Mouse (Mus musculus) activated CD4-positive, CD25-positive, alpha-beta regulatory T cell, adult 4 months (primary cell): Measurements from ENCODE around the gene Foxa3. TPM values are rescaled to one million over a fixed set of nuclear protein-coding genes. Genes with fewer than 3 reads are reported as not detected.
"Not testable (repeated sequence)": the region's sequence is repeated elsewhere in the genome, so short reads cannot be mapped to it uniquely, and the experiment has no call there.

Source experiments
- ATAC-seq: one replicate; pipeline ENCODE4 v1.8.0; 2017
- polyA plus RNA-seq, 2 experiments: library from polyadenylated mRNA; unstranded; fragments of 100-300 nt; shearing (Covaris generic); gene quantifications; one replicate each; pipeline ENCODE4 v1.2.1; 2017

The Foxa3 gene
- under 1 TPM in 1 of 2 experiments, not detected in 1; 0.16 TPM for polyA plus RNA-seq

DNA sequence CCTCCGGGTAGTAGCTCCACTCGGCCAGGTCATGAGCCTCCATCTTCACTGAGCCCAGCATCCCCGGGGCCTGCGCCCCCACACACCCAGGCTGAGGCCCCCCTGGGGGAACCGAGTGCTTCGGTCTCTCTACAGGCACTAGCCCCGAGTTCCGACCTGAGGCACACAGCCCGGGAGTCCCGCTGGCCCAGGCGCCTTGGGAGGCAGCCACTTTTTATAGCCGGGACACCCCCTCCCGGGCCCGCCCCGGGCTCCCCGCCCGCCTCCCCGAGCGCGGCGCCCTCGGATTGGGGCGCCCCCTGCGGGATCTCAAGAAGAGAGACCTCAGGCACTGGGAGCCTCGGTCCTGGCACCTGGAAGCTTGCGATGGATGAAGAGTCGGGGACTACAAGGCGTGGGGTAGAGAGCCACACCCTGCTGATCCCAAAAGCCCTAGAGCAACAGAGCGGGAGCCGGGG is at the start of gene Foxa3:
Gene Foxa3 (minus strand): TSS at position 182 of the 458 bp plus-strand sequence.
- no peak for ATAC-seq

DNA sequence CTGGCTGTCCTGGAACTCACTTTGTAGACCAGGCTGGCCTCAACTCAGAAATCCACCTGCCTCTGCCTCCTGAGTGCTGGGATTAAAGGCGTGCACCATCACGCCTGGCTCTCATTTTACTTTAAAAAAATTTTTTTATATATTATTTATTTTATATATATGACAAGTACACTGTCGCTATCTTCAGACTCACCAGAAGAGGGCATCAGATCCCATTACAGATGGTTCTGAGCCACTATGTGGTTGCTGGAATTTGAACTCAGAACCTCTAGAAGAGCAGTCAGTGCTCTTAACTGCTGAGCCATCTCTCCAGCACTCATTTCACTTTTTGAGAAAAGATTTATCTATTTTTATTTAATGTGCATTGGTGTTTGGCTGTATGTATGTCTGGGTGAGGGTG is 47.7 kb upstream of the Foxa3 start:
- ATAC-seq: not testable (repeated sequence)

DNA sequence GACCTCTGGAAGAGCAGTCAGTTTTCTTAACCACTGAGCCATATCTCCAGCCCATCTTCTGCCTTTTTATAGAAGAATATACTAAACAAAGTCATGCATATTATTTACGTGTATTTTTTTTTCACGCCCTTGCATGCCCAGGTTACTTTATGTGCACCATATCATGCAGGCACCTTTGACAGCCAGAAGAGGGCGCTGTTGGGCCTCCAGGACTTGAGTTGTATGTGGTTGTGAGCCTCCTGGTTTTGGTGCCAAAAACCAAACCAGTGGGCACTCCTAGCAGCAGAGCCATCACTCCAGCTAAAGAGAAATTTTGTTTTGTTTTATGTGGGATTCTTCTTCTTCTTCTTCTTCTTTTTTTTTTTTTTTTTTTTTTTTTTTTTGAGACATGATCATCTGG is 46.2 kb upstream of the Foxa3 start:
- no peak for ATAC-seq

DNA sequence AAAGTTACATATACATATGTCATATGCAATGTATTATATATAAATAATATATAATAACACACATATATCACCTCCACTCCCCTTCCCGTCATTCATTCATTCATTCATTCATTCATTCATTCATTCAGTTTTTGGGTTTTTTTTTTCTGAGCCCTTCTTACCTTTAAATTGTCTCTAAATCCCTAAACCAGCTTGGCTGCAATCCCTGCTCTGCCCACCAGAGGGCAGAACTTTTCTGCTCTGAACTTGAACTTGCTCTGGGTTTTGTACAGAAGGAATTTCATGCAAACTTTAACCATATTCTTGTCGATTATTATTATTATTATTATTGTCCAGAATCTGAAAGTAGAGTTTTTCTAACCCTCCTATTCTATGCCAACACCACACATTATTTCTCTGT is 45.4 kb upstream of the Foxa3 start:
- ATAC-seq: no peak

DNA sequence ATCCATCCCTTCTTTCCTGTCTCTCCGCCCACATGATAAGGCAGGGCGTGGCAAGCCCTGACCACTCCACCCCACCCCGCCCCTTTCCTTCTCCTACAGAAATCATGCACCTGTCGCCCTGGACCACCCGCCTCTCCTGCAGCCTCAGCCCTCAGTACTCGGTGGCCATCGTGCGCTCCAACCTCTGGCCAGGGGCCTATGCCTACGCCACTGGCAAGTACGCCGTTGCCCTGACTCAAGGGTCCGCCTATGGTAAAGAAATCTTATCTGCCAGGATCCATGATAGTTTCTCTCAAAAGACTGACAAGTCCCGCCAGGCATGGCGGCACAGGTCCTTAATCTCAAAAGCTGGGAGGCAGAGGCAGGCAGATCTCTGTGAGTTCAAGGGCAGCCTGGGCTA is 44.6 kb upstream of the Foxa3 start:
- ATAC-seq: no peak

DNA sequence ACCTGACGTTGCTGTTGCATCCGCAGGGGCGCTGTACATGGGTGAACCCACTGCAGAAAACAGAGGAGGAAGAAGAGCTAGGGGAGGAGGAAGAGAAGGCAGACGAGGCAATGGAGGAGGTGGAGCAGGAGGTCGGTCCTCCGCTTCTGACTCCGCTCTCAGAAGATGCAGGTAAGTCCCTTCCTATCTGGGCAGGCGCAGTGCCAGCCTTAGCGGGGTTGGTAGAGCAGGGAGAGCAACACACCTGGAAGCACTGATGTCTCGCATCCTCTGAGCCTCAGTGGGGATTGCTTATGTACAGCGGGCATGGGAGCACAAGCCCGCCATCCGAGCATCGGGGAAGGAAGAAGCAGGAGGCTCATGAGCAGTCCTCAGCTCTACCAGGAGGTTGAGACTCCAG is 43.7 kb upstream of the Foxa3 start:
- no peak for ATAC-seq

DNA sequence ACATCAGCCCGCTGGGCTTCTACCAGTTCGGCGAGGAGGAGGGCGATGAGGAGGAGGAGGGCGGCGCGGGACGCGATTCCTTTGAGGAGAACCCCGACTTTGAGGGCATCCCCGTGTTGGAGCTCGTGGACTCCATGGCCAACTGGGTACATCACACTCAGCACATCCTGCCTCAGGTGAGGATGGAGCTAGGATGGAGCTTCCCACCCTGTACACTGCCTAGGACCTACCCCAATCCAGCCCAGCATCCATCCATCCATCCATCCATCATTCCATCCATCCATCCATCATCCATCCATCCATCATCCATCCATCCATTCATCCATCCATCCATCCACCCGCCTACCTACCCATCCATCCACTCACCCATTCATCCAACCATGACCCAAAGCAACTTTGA is 42.6 kb upstream of the Foxa3 start:
- ATAC-seq: no peak

DNA sequence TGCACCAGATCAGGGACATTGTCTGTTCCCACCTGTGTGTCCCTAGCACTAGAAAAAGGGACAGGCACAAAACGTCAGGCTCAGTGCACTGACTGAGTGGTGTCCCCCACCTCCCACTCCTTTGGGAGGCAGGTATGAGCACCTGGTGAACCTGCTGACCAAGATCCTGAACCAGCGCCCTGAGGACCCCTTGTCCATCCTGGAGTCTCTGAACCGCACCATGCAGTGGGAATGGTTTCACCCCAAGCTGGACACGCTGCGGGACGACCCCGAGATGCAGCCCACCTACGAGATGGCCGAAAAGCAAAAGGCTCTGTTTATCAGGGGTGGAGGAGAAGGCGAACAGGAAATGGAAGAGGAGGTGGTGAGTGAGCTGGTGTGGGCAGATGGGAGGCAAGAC is 34.1 kb upstream of the Foxa3 start:
- no peak for ATAC-seq

DNA sequence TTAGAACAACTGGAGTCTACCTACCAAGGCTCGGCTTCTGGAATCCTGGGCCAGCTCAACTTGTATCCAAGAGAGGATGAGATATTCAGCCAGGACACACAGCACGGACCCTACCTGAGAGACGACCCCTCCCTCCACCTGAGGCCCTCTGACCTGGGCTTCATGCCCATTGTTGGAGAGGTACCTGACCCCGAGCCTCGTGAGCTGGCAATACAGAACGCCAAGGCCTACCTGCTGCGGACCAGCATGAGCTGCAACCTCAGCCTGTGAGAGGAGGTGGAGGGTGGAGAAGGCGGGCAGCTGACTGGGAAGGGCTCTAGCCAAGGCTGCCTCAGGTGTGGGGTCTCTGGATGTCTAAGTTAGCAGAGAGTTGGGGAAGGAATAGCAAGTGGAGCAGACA is 31.8 kb upstream of the Foxa3 start:
- no peak for ATAC-seq

DNA sequence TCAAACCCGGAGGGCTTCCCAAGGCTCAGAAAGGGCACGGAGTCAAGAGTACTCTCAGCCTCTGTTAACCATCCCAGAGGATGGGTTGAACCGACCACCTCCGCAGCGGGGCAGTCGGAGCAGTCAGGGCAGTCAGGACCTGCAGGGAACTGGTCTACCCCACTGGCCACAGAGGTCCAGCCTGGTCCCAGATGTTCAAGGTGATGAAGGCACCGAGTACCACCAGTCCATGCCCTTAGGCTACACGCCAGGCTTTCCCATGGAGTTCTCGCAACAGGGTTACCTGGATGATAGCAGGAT is 31.4 kb upstream of the Foxa3 start:
- ATAC-seq: no peak

DNA sequence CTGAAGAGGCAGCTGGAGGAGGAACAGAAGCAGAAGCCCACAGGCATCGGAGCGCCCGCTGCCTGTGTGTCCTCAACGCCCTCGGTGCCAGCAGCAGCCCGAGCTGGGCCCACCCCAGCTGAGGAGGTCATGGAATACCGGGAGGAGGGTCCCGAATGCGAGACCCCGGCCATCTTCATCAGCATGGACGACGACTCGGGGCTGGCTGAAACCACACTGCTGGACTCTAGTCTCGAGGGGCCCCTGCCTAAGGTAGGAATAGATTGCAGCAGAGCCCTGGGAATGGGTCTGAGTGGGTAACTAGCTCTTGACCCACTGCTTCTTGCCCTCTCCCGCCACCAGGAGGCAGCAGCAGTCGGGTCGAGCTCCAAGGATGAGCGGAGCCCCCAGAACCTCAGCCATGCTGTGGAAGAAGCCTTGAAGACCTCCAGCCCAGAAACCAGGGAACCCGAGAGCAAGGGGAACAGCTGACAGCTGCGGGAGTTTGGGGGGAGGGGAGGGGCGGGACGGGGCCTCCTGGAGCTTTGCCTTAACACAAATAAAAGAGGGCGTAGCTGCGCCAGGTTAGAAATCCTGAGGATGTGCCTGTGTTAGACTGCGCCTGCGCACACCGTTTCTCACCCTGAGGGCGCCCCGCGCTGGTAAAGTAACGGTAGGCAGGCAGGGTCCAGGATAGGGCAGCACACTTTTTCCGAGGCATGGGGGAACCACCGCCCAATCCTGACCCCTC is 30.9 kb upstream of the Foxa3 start, which contains the start of gene Rsph6a:
Gene Rsph6a (plus strand): TSS at position 644 of the 730 bp plus-strand sequence.
- ATAC-seq: no peak

DNA sequence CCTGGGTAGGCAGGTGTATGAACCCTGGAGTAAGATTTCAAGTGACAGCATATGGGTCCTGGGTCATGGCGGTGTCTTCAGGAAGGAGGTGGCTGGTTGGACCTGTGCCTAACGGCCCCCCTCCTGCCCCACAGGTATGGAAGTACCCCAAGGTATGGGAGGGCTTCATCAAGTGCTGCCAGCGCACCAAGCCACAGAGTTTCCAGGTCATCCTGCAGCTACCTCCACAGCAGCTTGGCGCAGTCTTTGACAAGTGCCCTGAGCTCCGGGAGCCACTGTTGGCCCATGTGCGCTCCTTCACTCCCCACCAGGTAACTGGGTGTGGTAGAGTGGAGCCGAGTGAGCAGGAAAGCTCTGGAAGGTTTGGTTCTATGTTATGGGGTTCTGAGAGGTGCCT is 29.8 kb upstream of the Foxa3 start:
- ATAC-seq: no peak

DNA sequence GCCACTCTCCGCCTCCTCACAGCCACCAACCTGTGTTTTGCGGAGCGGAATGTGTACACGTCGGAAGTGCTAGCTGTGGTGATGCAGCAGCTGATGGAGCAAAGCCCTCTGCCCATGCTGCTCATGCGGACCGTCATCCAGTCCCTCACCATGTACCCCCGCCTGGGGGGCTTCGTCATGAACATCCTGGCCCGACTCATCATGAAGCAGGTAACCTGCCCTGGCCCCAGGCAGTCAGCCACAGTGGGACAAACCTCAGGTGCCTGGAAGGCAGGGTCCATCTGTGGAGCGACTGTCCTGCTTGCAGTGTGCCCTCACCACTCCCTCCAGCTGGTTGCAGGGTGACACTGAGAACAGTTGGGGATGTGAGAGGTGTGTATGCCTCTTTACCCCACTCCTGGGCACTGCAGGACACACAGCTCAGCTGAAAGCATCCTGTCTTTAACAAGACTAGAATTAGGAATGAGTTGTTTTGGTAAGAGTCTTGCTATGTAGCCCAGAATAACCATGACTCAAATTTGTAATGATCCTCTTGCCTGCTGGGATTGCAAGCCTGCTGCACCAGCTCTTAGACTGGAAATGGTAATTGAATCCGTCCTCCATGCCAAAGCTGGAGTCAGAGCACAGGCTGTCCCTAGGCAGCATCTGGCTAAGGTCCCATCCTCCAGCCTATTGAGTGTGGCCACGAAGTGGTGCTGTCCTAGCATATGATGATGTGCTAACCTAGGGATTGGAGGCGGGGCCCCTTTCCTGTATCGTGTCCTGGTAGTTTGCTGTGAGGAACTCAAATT is 29.2 kb upstream of the Foxa3 start:
- ATAC-seq: no peak

DNA sequence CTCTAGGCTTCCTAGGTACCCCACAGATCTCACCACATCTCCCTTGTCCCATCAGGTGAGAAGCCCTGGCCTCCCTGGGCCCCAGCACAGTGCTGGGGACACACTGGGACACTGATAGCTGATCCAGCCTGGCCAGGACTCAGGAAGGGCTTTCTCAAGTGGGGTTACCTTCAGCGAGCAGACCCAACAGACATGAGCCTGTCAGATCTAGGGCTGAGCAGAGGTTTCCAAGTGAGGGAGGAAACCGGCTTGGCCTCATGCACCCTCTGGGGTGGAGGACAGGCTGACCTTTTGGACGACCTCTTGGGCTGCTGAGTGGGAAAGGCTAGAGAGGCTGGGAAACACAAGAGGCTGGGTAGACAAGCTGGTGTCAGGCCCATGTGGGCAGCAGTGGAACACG is 27.8 kb upstream of the Foxa3 start:
- no peak for ATAC-seq

DNA sequence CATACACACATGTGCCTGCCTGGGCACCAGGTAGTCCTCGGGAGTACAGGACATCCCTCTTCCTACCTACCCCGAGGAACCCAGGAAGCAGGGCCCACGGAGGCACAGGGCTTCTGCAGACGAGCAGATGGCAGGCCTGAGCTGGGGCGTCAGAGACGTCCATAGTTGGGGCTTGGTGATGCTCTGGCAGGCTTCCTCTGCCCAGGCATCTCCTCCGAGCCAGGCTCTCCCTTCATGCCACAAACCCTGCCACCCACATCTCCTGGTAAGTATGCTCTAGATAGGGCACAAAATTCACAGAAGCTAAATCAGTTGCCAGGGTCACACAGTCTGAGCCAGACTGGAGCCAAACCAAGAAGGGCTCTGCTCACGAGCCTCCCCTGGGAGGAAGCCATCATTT is 26.8 kb upstream of the Foxa3 start:
- ATAC-seq: no peak

DNA sequence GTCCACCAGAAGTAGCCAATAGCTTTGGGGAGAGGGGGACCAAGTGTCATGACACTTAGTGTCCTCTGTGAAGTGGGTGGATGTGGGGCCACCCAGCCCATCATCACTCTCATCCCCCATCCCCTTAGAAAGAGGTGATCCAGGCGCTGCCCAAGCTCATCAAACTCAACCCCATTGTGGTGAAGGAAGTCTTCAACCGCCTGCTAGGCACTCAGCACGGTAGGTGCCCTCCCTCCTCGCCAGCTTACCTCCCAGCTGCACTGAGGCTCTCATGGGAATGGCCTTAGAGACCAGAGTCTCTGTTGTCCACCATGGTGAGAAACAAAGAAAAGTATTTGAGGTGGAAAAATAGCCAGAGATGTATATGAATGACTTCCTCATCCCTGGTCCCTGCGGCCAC is 25.9 kb upstream of the Foxa3 start:
- no peak for ATAC-seq

DNA sequence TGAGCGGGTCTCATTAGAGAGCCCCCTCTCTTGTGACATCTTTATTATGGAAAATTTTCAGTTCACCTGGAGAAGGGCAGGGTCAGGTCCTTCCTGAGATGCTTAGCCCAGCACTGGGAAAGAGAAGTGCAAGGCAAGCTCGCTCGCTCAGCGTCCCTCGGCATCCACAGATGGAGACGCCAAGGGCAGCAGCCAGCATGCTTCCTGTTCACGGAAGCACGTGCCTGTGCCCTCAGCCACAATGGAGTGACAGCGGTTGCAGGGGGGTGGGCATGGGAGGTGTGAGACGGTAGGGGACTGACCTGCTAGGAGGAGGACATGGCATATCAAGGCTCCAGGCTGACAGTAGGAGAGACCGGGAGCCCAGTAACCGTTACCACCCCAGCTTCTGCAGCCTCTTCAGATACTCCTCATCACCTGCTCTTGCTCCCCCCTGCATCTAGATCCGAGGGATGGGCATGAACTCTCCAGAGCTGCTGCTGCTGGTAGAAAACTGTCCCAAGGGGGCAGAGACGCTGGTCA is 24.7 kb upstream of the Foxa3 start:
- ATAC-seq: no peak

DNA sequence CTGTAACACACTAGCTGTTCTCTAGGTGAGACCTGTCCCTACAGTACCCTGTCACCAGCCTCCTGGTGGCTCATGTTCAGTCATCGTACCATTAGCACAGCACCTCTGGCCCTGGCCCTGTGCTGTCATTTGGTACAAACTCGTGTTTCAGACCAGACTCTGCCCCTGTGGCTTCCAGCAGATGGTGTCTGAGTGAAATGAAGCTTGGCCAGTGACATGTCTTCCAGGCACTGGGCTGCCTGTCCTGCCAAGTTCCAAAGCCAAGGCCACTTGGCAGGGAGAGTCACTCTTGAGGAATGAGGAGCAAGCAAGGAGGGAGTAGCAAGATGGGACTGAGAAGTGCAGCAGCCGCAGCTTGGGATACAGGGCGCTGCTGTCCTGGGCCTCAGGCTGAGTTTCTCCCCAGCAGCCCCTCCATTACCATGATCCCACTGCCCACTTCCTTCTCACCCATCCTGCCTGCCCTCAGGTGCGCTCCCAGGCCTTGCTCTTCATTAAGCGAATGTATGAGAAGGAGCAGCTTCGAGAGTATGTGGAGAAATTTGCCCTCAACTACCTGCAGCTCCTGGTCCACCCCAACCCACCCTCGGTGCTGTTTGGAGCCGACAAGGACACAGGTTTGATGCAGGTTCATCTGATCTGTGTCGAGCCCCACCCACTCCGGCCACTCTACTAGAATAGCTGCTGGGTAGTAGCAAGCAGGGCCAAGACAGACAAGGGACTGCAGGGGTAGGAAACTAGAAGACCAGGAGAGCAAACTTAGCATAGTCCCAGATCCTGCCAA is 23.1 kb upstream of the Foxa3 start:
- ATAC-seq: no peak

DNA sequence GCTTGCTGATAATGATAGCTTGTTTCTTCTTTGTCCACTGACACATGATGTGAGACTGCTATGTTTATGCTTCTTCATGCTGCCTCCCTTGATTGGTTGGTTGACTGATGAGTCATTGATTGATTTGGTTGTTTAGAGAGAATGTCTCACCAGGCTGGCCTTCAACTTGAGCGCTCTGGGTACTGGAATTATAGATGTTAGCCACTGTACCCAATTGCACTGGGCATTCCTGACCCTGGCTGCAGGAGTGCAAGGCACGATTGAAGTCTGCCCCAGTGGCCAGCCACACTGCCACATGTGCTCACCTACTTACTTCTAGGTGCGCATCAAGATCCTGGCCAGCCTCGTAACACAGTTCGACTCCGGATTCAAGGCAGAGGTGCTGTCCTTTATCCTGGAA is 21.3 kb upstream of the Foxa3 start:
- no peak for ATAC-seq

DNA sequence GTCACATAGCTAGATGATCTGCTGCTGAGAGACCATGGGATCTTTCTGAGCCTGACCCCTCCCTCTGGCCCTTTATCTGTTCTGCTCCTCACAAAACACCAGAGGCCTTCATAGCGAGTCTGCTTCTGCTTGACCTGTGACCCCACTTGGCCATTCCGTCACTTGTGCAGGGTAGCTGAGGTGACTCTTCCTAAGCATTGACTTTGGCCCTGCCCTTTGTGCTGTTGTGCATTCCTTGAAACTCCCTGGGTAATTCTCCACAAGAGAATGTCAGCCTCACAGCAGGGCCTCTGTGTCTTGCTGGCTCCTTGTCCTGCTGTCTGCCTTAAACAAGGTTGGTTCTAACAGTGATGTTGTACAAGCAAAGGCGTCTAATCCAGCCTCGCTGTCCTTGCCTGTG is 8.3 kb upstream of the Foxa3 start:
- no peak for ATAC-seq

DNA sequence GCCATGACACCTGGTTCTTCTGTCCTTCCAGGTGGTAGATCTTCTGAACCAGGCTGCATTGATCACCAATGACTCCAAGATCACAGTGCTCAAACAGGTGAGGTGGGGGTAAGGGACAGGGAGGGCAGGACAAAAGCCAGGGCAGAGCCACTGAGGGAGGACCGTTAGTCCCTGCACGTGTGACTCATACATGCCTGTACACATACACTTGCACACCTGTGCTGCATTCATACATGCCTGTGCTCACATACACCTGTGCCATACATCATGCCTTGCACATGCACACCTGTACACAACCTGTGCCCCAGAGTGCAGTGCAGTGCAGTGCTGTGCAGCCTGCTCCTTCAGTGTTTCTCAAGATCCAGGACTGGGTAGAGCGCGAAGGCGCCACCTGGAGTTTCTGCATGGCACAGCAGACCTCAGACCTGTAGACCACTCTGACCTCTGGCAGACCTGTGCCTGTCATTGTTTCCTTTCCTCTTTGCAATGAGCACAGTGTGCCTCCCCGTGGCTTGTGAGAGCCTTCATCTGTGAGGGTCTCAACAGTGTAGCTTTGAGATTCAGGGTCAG is 5.8 kb upstream of the Foxa3 start:
- ATAC-seq: no peak

DNA sequence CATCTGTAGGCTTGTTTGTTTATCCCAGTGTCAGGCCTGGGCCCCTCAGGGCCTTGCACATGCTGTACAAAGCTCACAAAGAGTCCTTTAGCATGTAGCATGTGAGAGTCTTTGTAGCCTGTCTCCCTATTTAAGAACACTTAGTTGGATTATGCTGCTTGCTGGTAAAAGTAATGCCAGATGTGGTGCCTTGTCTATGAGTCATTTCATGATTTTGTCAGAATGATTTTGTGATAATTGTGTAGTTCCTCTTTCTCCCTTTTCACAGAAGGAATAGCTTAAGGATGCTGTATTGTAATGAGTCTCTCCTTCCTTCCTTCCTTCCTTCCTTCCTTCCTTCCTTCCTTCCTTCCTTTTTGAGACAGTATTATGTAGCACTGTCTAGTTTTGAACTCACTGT is 4.7 kb upstream of the Foxa3 start:
- no peak for ATAC-seq
